Mouse (Mus musculus) liver, adult 2 months (tissue): Measurements from ENCODE around the gene Ankrd50.

ENCODE experiments used
- CTCF ChIP-seq: fragments of 200-500 bp; IDR thresholded peaks from 2 replicates; pipeline ENCODE4 v1.5.1; 2011; ENCODE audit warnings: low read depth, low read length, control low read depth
- POLR2A ChIP-seq: fragments of 200-500 bp; IDR thresholded peaks from 2 replicates; pipeline ENCODE4 v1.6.1; 2011; ENCODE audit warnings: low read length, control low read depth; ENCODE audit not compliant: insufficient read depth; ENCODE audit errors: extremely low read depth

DNA sequence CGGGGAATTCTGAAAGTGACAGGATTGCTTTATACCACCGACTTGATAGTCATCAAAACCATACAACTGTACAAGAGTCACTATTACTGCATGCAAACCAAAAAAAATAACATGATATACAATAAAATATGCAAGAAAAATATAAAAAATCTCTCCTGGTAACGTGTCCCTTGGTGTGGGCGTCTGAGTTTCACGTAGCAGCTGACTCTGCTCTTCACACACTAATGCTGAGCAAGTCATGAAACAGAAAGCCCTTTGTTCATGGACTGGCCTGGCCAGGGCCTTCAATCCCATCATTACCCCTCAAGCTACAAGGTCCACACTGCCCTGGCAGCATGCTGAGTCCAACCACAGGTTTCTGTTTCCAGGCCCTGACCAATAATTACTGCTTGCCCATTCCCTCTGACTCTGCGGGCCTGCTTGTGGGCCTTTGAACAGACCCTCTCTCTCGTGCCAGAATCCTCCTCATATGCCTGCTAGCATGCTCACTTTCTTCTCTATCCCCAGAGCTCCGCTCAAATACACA lies 17.7 kb downstream of the Ankrd50 start:
- no peak for TF ChIP-seq CTCF
- no peak for TF ChIP-seq POLR2A
